Mouse (Mus musculus) ES-Bruce4 (cell line): ENCODE results near the gene Rab40c. TPM values are rescaled to one million over a fixed set of nuclear protein-coding genes. Genes with fewer than 3 reads are reported as not detected.

Experiments used
- H3K27ac ChIP-seq: 2 replicates; pipeline ENCODE4 v1.5.1; 2012; ENCODE audit warnings: low read length, inconsistent platforms; ENCODE audit not compliant: insufficient read depth
- H3K27me3 ChIP-seq: 2 replicates; pipeline ENCODE4 v1.6.1; 2012; ENCODE audit warnings: mild to moderate bottlenecking, low read length, inconsistent platforms; ENCODE audit not compliant: control insufficient read depth, poor library complexity, insufficient read depth, severe bottlenecking
- H3K36me3 ChIP-seq: 2 replicates; pipeline ENCODE4 v1.6.1; 2012; ENCODE audit warnings: inconsistent platforms, mild to moderate bottlenecking, low read length, moderate library complexity; ENCODE audit not compliant: control insufficient read depth, poor library complexity, insufficient read depth, severe bottlenecking
- H3K4me1 ChIP-seq: one replicate; pipeline ENCODE4 v1.8.1; 2011; ENCODE audit warnings: low read length; ENCODE audit not compliant: control insufficient read depth, insufficient read depth
- H3K4me3 ChIP-seq: 2 replicates; pipeline ENCODE4 v1.5.1; 2011; ENCODE audit warnings: low read depth, mild to moderate bottlenecking, low read length
- H3K9ac ChIP-seq: 2 replicates; pipeline ENCODE4 v1.6.1; 2012; ENCODE audit warnings: low read depth, mild to moderate bottlenecking, inconsistent platforms; ENCODE audit not compliant: poor library complexity, severe bottlenecking
- H3K9me3 ChIP-seq: replicated peaks from 2 replicates; pipeline ENCODE4 v1.6.1; 2012; ENCODE audit warnings: mild to moderate bottlenecking, low read length, inconsistent platforms; ENCODE audit not compliant: control insufficient read depth, poor library complexity, insufficient read depth, severe bottlenecking
- CTCF ChIP-seq: IDR thresholded peaks from one replicate; pipeline ENCODE4 v1.8.1; 2011; ENCODE audit warnings: low read depth, low read length
- EP300 ChIP-seq: IDR thresholded peaks from 2 replicates; pipeline ENCODE4 v1.6.1; 2011; ENCODE audit warnings: low read depth, low read length; ENCODE audit not compliant: insufficient read depth
- POLR2A ChIP-seq: IDR thresholded peaks from one replicate; pipeline ENCODE4 v1.8.1; 2011; ENCODE audit warnings: low read length; ENCODE audit not compliant: insufficient read depth
- polyA plus RNA-seq: library from polyadenylated mRNA; stranded (reverse); fragments of >200 nt; gene quantifications from 2 replicates; pipeline ENCODE4 v1.2.4, GENCODE M21; 2011; ENCODE audit warnings: low read depth; ENCODE audit not compliant: missing spikeins, insufficient read depth, insufficient read length

Gene Rab40c
- polyA plus RNA-seq, 1 experiment = 22.7 TPM

DNA sequence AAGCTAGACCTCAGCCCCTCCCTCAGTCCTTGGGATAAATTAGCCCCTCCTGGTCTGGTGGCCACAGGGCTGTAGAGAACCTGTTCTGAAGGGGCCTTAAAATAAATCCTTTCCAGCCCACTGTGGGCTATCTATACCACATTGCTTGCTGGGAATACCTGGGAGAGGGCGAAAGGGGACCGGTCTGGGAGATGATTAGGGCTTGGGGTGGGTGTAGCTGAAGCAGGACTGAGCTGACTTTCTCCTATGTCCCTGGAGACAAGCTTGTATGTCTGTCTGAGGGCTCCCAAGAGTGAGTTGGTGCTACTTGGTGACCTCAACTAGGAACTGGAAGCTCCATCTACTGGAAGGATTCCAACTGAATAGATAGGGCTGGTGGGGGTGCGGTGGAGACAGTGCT, 42.5 kb downstream of the Rab40c start:
- Histone ChIP-seq H3K27me3 (no peaks in the 10 kb centered on the region), H3K36me3 (no peaks in the 10 kb centered on the region), H3K4me1 (peaks cover 11% of the 10 kb centered on the region), H3K4me3 (no peak overlapping the region), H3K9ac (no peak overlapping the region), H3K27ac (no peak overlapping the region), H3K9me3 (no peaks in the 10 kb centered on the region)
- TF ChIP-seq CTCF = no peak
- TF ChIP-seq EP300 = no peak
- TF ChIP-seq POLR2A = no peak

DNA sequence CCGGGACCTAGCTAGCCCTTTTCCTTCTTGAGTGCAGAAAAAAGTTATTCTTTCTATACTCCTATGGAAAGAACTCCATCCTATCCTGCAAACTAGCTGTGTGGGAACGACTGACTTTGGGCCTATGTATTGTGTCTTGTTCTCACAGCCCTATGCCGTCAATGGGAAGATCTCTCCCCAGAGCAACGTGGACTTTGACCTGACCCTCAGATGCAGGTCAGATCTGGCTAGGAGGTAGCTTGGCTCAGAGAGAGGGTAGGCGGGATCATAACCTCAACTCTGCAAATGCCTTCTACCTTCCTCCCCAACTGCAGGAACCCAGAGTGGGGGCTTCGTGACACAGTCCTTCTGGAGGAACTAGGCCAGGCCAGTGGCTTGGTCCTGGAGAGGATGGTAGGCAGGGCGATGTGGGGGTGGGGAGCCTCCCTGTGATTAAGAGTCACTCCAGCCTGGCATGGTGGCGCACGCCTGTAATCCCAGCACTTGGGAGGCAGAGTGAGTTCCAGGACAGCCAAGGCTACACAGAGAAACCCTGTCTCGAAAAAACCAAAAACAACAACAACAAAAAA, 43.1 kb downstream of the Rab40c start:
- Histone ChIP-seq H3K36me3 (no peaks in the 10 kb centered on the region), H3K9me3 (no peaks in the 10 kb centered on the region), H3K4me3 (peak overlapping the region; percentile 89), H3K4me1 (peaks cover 7% of the 10 kb centered on the region), H3K9ac (peak overlapping the region; percentile 49; the same call in 1 of the 2 replicates), H3K27me3 (no peaks in the 10 kb centered on the region), H3K27ac (no peak overlapping the region)
- TF ChIP-seq POLR2A (no peak), CTCF (no peak), EP300 (no peak)

DNA sequence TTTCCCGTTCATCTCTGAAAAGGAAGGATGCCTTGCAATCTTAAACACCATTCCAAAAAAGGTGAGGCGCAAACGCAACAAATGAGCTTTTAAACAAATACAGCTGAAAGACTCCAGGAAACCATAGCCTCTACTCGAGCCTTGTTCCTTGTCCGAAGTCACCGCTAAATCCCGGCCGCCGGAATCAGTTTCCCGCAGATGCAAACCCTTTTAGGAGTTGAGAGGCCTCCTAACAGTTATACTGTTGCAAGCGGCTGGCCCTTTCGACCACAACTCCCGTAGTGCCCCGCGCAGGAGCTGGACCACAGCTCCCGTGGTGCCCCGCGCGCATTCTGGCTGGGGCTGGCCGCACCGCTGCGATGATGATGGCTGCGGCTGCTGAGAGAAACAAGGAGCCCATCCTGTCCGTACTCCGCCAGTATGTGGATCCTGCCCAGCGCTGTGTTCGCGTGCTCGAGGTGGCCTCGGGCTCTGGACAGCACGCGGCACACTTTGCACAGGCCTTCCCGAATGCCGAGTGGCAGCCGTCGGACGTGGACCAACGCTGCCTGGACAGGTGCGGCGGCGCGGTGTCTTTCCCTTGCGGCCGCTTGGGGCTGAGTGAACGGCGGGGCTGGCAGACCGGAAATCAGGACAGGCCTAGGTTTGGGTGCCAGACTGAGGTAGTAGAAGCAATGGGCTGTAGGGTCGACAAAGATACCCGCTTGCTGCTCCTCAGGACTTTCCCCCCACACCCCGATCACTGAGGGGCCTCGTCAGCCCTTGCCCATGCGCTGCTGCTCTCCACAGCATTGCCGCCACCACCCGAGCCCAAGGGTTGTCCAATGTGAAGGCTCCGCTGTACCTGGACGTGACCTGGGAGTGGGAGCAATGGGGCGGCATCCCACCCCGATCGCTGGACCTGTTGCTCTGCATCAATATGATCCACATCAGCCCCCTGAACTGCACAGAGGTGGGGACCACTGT, 44.1 kb downstream of the Rab40c start:
- Histone ChIP-seq H3K36me3 (no peaks in the 10 kb centered on the region), H3K27me3 (no peaks in the 10 kb centered on the region), H3K9ac (peak overlapping the region; percentile 49), H3K27ac (peak overlapping the region; percentile 54; the same call in 1 of the 2 replicates), H3K4me3 (peak overlapping the region; percentile 89), H3K9me3 (no peaks in the 10 kb centered on the region), H3K4me1 (peaks cover 3% of the 10 kb centered on the region)
- TF ChIP-seq CTCF = no peak
- TF ChIP-seq POLR2A = peak; percentile 90

DNA sequence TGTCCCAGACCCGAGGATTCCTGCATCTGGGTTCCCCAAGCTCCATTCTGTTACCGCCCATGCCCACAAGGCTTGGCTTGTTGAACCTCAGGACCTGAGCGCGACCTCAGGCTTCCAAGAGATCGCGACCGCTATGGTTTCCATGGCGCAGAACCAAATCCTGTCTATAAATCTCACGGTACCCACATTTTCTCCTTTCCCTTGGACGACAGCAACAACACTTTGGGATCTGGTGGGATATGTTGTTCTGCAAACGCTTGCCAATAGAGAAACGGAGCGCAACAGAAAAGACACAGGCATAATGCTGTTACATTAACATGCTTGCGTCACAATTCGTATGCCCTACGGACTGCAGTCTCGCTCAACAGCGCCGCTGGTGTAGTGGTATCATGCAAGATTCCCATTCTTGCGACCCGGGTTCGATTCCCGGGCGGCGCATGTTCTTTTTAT, 44.8 kb downstream of the Rab40c start, which contains the start of gene Mettl26:
TSS of gene Mettl26 (plus strand) at position 354 of the 450 bp plus-strand sequence.
- TF ChIP-seq CTCF (no peak), POLR2A (no peak), EP300 (no peak)
- Histone ChIP-seq H3K27ac (peak within 1 kb of the TSS; percentile 54), H3K9me3 (no peaks in the 10 kb centered on the region), H3K9ac (peak within 1 kb of the TSS; percentile 49), H3K27me3 (no peaks in the 10 kb centered on the region), H3K4me3 (peak within 1 kb of the TSS; percentile 89), H3K4me1 (peaks cover 3% of the 10 kb centered on the region), H3K36me3 (no peaks in the 10 kb centered on the region)

DNA sequence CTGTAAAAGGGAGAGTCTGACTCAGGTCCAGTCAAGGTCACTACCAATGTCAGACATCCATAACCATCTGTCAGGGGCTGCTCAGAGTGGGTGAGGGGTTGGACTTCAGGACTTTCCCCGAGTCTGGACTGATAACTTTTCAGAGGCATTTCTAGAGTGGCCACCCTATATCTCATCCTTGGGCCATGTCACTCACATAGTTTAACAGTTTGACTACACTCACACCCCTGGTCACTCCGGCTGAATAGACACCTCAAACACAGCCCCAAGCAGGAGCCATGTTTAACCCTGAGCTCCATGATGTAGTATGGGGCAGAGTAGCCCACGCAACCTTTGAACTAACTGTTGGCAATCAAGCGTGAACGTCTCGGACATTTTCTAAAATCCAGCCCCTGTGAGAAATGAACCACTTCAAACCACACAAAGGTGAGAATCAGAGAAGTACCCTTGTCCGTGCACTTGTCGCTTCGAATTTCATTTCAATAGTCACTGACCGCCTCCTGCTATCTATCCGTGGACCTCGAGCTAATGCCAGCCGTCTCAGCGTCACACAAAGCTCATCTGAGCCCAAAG, 45.3 kb downstream of the Rab40c start:
- H3K36me3 ChIP-seq = no peaks in the 10 kb centered on the region
- H3K27ac ChIP-seq = peak overlapping the region; percentile 7; the same call in 1 of the 2 replicates
- peaks cover 3% of the 10 kb centered on the region for H3K4me1 ChIP-seq
- peak overlapping the region; percentile 89 for H3K4me3 ChIP-seq
- no peak for TF ChIP-seq POLR2A
- TF ChIP-seq CTCF = no peak
- no peak for TF ChIP-seq EP300
- peak overlapping the region; percentile 49 for H3K9ac ChIP-seq
- no peaks in the 10 kb centered on the region for H3K9me3 ChIP-seq
- no peaks in the 10 kb centered on the region for H3K27me3 ChIP-seq
